Mouse (Mus musculus) CD8-positive naive resting alpha-beta T cell, adult 2 months (primary cell): Measurements from ENCODE around the gene Fam173a.
"Not testable (repeated sequence)": the region's sequence is repeated elsewhere in the genome, so short reads cannot be mapped to it uniquely, and the experiment has no call there.

Experiments used
- DNase-seq, 2 experiments: peaks; one replicate each; pipeline ENCODE4 v3.0.0; 2022; ENCODE audit warnings: low read depth in 2 of 2, low spot score in 2 of 2

Gene Fam173a

DNA sequence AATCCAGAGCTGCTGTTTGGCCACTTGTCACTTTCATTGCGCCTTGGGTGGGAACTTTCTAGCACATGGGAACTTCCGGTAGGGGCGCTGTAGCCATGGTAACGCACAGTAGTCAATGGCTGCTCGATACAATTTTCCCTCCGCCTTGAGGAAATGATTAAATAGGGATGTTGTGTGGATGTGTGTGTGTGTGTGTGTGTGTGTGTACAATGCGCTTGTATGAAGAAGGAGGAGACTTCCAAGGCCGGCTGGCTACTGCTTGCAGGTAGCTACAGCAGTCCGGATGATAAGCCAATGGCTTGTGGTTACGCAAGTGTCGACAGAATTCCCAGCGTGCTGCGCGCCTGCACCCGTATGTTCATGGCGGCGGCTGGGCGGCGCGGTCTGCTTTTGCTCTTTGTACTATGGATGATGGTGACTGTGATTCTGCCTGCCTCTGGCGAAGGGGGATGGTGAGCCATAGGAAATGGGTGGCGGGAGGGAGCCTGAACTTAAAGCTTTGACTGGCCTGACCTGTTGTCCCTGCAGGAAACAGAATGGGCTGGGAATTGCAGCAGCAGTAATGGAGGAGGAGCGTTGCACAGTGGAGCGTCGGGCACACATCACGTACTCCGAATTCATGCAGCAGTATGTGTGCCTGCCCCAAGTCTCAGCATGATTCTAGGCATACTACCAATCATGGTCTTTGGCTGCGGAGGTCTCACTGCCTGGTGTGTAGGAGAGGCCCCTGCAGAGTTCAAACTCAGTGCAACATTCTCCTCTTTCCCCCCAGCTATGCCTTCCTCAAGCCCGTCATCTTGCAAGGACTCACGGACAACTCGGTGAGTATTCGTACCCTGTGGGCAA lies 36.2 kb upstream of the Fam173a start, which contains the start of gene Jmjd8:
Gene Jmjd8 (plus strand): TSS at position 156 of the 846 bp plus-strand sequence.
- DNase-seq = peak; percentile 47 to 61

DNA sequence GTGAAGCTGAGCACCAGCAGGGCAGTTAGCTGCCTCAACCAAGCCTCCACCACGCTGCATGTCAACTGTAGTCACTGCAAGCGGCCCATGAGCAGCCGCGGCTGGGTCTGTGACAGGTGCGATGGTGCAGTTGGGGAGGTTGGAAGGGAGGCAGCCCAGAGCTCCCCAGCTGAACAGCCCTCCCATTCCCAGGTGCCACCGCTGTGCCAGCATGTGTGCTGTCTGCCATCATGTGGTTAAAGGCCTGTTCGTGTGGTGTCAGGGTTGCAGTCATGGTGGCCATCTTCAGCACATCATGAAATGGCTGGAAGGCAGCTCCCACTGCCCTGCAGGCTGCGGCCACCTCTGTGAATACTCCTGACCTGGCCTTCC lies 35.5 kb upstream of the Fam173a start:
- DNase-seq = no peak

DNA sequence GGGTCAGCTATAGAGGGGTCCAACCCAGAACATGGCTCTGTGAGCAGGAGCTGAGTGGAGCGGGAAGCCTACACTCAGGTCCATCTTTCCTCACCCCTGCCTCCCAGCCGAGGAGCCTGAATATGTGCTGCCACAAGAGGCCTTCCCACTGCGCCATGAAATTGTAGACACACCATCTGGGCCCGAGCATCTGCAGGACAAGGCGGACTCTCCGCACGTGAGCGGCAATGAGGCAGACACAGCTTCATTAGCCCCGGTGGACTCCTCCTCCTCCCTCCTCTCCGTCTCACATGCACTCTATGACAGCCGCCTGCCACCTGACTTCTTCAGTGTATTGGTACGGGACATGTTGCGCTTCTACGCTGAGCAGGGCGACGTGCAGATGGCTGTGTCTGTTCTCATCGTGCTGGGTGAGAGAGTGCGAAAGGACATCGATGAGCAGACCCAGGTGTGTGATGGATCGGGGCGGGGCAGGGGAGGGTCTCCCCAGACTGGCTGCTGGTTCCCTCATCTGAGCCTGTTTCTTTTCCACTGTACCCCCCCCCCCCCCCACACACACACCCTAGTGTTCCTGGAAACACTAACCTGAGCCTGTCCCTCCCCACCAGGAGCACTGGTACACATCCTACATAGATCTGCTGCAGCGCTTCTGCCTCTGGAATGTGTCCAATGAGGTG lies 35.0 kb upstream of the Fam173a start:
- no peak for DNase-seq

DNA sequence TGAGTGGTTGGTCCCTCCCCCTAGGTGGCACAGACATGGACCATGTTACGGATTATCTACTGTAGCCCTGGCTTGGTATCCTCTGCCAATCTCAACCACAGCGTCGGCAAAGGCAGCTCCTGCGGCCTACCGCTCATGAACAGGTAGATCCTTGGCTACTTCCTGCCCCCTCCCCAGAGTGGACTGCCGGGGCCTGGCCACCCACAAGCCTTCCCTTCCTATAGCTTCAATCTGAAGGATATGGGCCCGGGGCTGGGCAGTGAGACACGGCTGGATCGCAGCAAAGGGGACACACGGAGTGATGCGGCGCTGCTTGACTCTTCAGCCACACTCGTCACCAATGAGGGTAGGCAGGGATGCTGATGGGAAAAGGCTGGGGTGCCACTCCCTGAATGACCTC lies 34.3 kb upstream of the Fam173a start:
- DNase-seq = no peak

DNA sequence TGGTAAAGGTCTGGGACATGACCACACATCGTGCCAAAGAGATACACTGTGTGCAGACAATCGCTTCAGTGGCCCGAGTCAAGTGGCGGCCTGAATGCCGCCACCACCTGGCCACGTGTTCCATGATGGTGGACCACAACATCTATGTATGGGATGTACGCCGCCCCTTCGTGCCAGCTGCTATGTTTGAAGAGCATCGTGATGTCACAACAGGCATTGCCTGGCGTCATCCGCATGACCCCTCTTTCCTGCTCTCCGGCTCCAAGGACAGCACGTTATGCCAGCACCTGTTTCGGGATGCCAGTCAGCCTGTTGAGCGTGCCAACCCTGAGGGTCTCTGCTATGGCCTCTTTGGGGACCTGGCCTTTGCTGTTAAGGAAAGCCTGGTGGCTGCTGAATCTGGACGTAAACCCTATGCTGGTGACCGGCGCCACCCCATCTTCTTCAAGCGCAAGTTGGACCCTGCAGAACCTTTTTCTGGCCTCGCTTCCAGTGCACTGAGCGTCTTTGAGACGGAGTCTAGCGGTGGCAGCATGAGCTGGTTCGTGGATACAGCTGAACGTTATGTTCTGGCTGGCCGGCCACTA lies 33.4 kb upstream of the Fam173a start:
- DNase-seq = no peak

DNA sequence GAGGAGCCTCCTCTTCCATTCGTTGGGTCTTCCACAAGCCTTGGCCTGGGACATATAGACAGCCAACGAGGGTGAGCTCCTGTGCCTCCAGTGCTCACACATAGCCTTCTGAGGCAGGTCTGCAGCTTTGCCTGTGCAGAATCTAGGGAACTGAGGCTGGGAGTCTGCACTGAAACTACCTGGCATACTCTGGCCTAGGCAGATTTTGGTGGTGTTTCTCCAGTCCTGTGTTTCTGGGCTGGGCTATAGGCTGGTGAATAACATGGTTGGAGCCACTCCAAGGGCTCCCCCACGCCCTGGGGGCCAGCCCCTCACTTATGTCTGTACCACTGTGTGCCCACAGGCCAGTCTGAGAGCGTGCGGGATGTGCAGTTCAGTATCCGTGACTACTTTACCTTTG lies 32.6 kb upstream of the Fam173a start:
- no peak for DNase-seq

DNA sequence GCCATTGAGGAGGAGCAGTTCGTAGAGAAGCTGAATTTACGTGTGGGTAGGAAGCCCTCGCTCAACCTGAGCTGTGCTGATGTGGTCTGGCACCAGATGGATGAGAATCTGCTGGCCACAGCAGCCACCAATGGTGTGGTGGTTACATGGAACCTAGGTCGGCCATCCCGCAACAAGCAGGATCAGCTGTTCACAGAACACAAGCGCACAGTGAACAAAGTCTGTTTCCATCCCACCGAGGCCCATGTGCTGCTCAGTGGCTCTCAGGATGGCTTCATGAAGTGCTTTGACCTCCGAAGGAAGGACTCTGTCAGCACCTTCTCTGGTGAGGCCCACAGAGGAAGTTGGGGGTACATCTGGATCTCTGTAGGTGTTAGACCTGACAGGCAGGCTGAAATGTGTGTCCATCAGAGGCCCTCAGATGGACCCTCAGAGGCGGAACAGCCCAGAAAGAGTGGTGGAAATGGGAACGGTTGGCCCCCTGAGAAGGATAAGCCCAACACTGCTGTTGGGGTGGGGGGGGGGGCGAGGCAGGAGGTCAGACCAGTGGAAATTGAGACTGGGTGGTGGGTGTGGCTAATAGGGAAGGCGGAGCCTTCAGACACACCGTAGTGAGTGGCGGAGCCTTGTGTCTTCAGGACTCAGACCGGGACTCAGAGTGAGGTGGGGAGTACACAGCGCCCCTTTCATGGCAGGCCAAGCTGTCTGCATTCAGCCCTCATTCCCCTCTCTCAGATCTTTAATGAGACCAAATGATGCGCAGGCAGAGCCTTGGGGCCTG lies 31.9 kb upstream of the Fam173a start:
- no peak for DNase-seq

DNA sequence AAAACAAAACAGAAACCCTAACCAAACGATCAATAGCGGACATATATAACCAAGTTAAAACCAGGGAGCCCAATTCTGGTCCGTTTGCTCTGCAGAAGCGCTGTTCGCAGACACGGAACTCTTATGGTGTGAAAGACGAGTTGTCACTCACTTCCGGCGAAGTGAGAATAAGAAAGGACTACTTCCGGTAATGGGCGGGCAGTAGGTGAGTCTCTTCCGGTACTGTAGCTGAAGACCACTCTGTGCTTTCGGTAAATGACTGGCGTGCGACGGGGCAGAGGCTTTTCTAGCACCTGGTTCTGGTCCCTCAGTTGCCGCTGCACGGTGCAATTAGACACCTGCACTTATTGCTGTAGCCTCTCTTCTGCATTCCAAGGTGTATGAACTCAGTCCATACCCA lies 30.8 kb upstream of the Fam173a start, which contains the start of gene Wdr24:
Gene Wdr24 (plus strand): TSS at position 176 of the 400 bp plus-strand sequence.
- DNase-seq = peak; percentile 74 to 76

DNA sequence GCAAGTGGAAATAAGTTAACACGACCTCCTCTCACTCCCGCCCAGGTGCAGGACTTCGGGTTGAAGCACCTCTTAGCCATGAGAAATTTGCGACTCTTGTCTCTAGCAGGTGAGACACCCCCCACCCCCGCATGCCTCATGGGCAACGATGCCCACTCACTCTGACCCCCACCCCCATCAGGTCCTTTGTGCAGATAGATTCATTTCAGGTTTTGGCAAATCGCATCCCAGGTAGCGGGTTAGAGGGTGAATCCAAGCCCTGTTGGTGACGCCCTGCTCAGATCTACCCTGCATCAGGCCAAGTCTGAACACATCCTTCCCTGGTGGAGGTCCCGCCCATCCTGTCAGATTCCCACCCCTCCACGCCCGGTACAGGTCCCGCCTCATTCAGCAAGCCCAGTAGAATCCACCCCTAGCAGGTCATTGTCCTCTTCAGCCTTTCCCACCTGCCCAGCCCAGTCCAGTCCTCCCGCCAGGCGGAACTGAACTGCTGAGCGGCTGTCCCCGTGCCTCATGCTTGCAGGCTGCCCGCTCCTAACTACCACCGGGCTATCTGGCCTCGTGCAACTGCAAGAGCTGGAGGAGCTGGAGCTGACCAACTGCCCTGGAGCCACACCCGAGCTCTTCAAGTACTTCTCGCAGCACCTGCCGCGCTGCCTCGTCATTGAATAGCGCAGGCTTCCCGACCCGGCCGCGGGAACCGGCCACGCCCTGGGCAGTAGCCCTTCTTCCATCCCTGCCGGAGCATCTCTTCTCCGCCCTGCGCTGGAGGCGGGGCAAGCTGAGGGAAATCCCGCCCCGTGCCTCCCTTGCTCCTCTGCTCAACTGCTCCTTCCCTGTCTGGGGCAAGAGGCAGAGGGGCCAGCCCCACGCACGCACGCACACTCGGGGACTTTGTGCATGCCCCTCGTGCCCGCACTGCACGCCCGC lies 26.4 kb upstream of the Fam173a start:
- no peak for DNase-seq

DNA sequence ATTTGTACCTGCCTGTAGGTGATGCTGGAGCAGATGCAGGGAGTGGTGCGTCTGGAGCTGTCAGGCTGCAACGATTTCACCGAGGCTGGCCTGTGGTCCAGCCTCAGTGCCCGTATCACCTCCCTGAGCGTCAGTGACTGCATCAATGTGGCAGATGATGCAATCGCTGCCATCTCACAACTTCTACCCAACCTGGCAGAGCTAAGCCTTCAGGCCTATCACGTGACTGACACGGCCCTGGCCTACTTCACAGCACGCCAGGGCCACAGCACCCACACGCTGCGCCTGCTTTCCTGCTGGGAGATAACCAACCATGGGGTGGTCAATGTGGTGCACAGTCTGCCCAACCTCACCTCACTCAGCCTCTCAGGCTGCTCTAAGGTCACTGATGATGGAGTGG lies 25.0 kb upstream of the Fam173a start:
- no peak for DNase-seq

DNA sequence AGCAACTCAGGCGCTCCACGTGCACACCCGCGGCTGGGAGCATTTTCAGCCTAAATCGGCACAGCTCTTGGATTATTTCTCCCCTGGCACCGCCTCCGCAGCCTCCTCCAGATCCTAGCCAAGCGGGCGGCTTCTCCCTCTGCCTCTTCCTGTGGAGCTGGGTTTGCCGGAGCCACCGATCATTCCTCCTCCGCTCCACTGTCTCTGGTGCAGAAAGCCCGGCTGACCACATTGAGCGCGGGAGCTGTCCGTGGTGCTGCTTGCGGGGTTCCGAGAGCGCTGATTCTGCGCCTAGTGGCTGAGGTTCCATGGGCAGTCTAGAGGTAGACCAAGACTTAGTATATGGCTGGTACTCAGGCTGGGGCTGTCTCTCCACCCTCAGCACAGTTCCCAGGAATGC lies 20.8 kb upstream of the Fam173a start:
- peak; percentile 58 to 76 for DNase-seq

DNA sequence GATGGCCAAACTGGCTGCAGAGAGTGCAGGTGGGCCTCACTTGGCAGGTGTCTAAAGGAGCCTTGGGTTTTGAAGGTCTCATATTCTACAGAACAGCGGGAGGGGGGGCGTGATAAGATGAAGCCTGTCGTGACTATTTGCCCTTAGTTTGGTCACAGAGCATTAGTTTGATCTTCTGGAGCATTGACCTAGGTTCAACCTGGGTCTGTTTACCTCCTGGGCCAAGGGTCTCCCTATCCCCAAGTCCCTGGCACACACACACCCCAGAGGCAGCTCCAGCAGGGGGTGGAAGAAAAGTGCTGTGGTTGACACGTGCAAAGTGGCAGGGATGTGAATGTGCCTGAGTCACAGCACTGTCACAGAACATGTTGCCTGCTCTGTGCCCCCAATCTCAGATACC lies 18.2 kb upstream of the Fam173a start:
- DNase-seq = no peak

DNA sequence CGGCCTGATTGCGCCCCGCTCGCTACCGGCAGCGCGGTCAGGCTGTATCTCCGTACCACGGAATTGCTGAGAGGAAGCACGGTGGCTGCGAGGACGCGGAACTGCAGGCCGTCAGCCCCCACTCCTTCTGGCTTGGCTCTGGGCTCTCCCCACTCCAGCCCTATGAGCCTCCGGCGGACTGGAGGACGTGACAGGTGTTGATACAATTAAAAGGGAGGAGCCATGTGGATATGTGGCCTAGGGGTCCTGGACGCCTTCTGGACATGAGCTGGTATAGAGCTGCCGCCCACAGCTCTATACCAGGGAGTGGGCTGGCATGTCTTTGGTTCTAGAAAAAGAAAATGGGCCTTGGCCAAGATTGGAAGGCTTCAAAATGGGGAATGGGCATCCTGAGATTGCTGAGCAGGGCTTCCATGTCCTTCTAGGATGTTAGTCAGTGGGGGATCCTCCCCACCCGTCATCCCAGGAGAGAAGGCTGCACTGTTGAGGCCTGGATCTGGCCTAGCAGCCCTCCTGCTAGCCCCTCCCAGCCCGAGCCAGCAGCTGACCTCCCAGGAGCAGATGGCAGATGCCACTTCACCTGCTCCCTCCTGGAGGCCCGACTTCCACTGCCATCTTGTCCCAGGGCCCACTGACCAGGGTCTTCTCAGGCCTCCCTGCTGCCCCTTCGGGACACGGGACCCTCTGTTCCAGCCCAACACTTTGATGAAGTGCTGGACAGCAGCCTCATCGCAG lies 17.1 kb upstream of the Fam173a start:
- DNase-seq = no peak

DNA sequence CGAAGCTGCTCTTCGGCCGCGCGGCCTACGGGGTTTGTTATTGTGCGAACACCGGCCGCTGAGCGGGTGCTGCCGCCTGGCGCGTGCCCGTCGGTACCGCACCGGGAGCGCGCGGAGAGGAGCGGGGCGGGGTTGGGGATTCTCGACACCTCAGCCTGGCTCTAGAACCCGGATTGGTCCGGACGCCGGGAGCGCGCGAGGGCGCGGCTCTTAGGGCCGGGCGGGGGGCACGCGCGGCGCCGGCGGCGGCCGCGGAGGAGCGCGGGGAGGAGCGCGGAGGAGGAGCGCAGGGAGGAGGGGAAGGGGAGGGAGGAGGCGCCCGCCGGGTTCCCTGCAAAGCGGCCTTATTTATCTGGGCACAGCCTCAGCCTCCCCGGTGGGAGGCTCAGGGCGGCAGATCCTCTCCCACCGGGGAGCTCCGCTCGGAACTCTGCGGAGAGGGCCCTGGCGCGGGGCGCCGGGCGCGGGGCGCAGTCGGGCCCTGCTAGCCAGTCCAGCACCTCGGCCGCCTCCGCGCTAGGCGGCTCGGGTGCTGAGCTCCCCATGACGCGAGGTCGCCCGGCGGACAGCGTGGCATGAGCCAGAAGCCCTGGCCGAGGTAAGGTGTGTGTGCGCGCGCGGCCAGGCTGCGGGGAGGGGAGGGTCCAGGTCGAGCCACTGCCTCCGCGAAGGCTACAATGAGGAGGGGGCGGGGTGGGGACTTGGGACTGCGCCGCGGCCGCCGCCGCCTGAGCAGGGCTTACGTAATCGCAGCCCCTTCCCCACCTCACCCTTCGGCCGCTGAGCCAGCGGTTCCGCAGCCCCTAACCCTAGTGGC lies 16.3 kb upstream of the Fam173a start, which contains the start of gene Fbxl16:
Gene Fbxl16 (plus strand): TSS at position 297 of the 817 bp plus-strand sequence.
- DNase-seq = no peak

DNA sequence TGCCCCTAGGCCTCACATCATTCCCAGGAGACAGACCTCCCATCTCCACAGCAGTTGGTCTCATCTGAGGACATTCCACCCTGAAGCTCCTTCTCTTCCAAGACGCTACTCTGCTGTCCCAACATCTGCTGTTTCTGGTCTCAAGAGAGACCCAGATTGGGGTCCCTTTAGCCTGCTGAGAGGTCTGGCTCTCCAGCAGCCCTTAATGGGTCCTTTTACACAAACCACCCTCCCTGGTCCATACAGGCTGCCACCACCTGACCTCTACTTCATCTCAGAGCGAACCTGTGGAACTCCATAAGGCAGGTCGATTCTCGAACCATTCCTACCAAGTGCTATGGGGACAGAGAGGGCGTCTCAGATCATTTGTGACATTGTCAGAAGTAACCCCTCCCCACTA lies 15.3 kb upstream of the Fam173a start:
- no peak for DNase-seq

DNA sequence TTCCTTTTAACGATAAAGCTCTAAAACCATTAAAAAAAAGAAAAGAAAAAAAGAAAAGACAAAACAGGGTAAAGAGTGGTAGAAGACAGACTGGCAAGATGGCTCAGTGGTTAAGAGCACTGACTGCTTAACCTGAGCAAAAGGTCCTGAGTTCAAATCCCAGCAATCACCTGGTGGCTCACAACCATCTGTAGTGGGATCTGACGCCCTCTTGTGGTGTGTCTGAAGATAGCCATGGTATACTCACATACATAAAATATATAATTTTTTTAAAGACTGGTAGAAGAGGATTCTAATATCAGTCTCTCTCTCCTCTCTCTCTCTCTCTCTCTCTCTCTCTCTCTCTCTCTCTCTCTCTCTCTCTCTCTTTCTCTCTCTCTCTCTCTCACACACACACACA lies 14.8 kb upstream of the Fam173a start:
- DNase-seq = not testable (repeated sequence)

DNA sequence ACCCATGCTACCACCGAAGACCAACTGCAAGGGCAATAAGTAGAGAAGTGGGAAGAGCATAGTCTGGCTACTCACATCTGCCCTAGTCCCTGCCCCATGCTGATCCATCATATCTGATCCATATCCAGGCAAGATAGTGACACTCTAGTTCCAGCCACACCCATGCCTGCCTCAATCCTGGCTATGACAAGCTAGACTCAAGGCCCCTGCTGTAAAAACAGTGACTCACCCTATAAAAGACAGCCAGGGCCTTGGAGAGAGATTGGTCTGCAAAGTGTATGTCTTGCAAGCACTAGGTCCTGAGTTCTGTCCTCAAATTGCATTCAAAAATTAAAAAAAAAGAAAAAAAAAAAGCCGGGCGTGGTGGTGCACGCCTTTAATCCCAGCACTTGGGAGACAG lies 13.8 kb upstream of the Fam173a start:
- DNase-seq = no peak

DNA sequence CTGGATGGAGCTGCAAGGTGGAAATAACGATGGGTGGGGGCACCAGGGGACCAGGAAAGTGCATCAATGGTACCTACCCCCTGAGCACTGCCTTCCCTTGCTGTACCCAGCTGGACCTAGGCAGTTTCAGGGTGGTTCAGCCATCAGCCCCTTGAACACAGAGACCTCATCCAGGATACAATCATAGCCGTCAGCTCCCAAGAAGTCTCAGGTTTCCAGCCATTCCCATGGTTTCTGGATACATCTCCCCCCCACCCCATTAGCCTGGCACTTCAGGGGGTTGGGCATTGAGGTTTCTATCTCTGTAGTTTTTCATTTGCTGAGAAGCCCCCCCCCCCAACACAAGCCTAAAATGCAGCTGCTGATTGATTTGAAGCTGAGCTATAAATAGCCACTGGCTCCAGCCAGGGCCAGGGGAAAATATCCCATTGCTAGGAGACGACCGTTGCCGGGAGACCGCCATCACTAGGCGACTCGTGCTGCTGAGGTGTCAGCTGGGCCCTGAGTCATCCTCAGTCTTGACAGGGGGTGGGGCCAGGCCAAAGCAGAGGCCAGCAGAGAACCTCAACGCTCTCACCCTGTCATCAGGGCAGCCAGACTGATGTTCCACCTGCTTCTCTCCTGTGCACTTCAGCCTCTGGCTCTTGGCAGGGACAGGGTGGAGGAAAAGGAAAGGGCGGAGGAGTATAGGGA lies 10.3 kb upstream of the Fam173a start:
- no peak for DNase-seq
